16 mouse cellular contexts compared by ENCODE assay signal in genomic region chr4:148971613-148972242, GRCm38 (mm10).
DNase-seq lines count a peak whose midpoint lies in the region; ATAC-seq lines count a peak whose summit lies in the region.
"Had no signal": no experiment of that assay in that cellular context is flagged by ENCODE, and none has a peak within 500 bp of the region (broad histone marks: within the 10 kb centered on the region; RNA-seq: fewer than 3 reads in every experiment).

No protein-coding gene starts in this region.

- H3K4me3 ChIP-seq in heart, embryonic 15.5 days: no peak overlapping the region
- H3K4me3 ChIP-seq in liver, embryonic 16.5 days (ENCODE audit: low read depth, low read length): no peak overlapping the region
- H3K4me3 ChIP-seq in liver, embryonic 11.5 days (ENCODE audit: low read depth, low read length): no peak overlapping the region
- H3K4me3 ChIP-seq: embryonic facial prominence, embryonic 15.5 days; left cerebral cortex, adult 2 months had no signal

- peaks cover 60% of the 10 kb centered on the region for H3K4me1 ChIP-seq in heart, embryonic 15.5 days (replicated peaks)
- H3K4me1 ChIP-seq in liver, embryonic 16.5 days (ENCODE audit: control insufficient read depth, low read depth, low read length): peaks cover 4% of the 10 kb centered on the region
- peaks cover 12% of the 10 kb centered on the region for H3K4me1 ChIP-seq in liver, embryonic 11.5 days (replicated peaks; ENCODE audit: control insufficient read depth, insufficient read depth, low read length)

- no peak overlapping the region for H3K4me2 ChIP-seq in heart, embryonic 15.5 days
- H3K4me2 ChIP-seq in liver, embryonic 16.5 days (ENCODE audit: low read depth, low read length): no peak overlapping the region
- no peak overlapping the region for H3K4me2 ChIP-seq in liver, embryonic 11.5 days
- H3K4me2 ChIP-seq: embryonic facial prominence, embryonic 15.5 days had no signal

- no peaks in the 10 kb centered on the region for H3K9me3 ChIP-seq in heart, embryonic 15.5 days (replicated peaks)
- no peaks in the 10 kb centered on the region for H3K9me3 ChIP-seq in liver, embryonic 16.5 days (replicated peaks; ENCODE audit: control insufficient read depth, low read length)
- H3K9me3 ChIP-seq in liver, embryonic 11.5 days (ENCODE audit: control insufficient read depth, low read length): no peaks in the 10 kb centered on the region
- H3K9me3 ChIP-seq: embryonic facial prominence, embryonic 15.5 days had no signal

- WGBS in heart, embryonic 15.5 days: 63% methylated on average over 3 of the region's 3 CpGs
- 56% methylated on average over 3 of the region's 3 CpGs for WGBS in liver, embryonic 16.5 days (ENCODE audit: insufficient replicate concordance)
- WGBS in liver, embryonic 11.5 days: 74% methylated on average over 3 of the region's 3 CpGs

- DNase-seq in heart, postnatal 14 days: no peak
- no peak for DNase-seq in liver, embryonic 11.5 days (ENCODE audit: low spot score)
- peak; percentile 65 for DNase-seq in NIH3T3 (ENCODE audit: low read depth)
- peak; percentile 17 for DNase-seq in adipocyte (ENCODE audit: low spot score)
- no peak for DNase-seq in thymus, postnatal 10 days (ENCODE audit: low spot score in 2 of 2)
- DNase-seq: cerebellum, postnatal 10 days; forebrain, postnatal 0 days; right cerebral cortex, adult 18-20 months; thymus, adult 18-20 months had no signal

- H3K27ac ChIP-seq in heart, embryonic 15.5 days: peak overlapping the region; percentile 29
- no peak overlapping the region for H3K27ac ChIP-seq in liver, embryonic 16.5 days (ENCODE audit: low read length)
- no peak overlapping the region for H3K27ac ChIP-seq in liver, embryonic 11.5 days (ENCODE audit: low read depth, low read length)
- H3K27ac ChIP-seq: embryonic facial prominence, embryonic 15.5 days; left cerebral cortex, adult 2 months had no signal

- intact Hi-C loops in heart, postnatal 14 days (cut with DNase I): no loop called here

- H3K27me3 ChIP-seq in heart, embryonic 15.5 days: no peaks in the 10 kb centered on the region
- no peaks in the 10 kb centered on the region for H3K27me3 ChIP-seq in liver, embryonic 16.5 days (ENCODE audit: control insufficient read depth, insufficient read depth, low read depth, low read length)
- H3K27me3 ChIP-seq in liver, embryonic 11.5 days (replicated peaks; ENCODE audit: control insufficient read depth, insufficient read depth, low read length): no peaks in the 10 kb centered on the region
- H3K27me3 ChIP-seq: CH12.LX, Patski had no signal

- no peaks in the 10 kb centered on the region for H3K36me3 ChIP-seq in heart, embryonic 15.5 days
- H3K36me3 ChIP-seq in liver, embryonic 16.5 days (ENCODE audit: control insufficient read depth, insufficient read depth): no peaks in the 10 kb centered on the region
- H3K36me3 ChIP-seq in liver, embryonic 11.5 days (ENCODE audit: control insufficient read depth, insufficient read depth, low read length): peaks cover 4% of the 10 kb centered on the region
- H3K36me3 ChIP-seq: embryonic facial prominence, embryonic 15.5 days had no signal

- H3K9ac ChIP-seq in heart, embryonic 15.5 days: no peak overlapping the region
- H3K9ac ChIP-seq in liver, embryonic 16.5 days (ENCODE audit: low read depth, low read length): no peak overlapping the region
- H3K9ac ChIP-seq in liver, embryonic 11.5 days (ENCODE audit: low read depth, low read length): no peak overlapping the region
- H3K9ac ChIP-seq: embryonic facial prominence, embryonic 15.5 days; forebrain, postnatal 0 days had no signal

- no peak for ATAC-seq in heart, embryonic 15.5 days (replicated peaks; ENCODE audit: insufficient number of reproducible peaks, insufficient read depth, low FRiP score, low read depth)
- ATAC-seq in liver, embryonic 16.5 days (ENCODE audit: low read depth): peak; percentile 64
- no peak for ATAC-seq in liver, embryonic 11.5 days (replicated peaks; ENCODE audit: low FRiP score)
- ATAC-seq: forebrain, postnatal 0 days; hindbrain, embryonic 16.5 days; Patski had no signal

Comparison
In these comparisons a context has a peak if more than half of its experiments do, and no peak if none do; other contexts are left out.
1. DNase-seq: peak in NIH3T3 (single experiment) and adipocyte (single experiment); none in heart, postnatal 14 days (0 of 2), liver, embryonic 11.5 days (single experiment) and thymus, postnatal 10 days (0 of 2).